Mouse (Mus musculus): Measurements from ENCODE around the gene Eid2. TPM values are rescaled to one million over a fixed set of nuclear protein-coding genes. Genes with fewer than 3 reads are reported as not detected.

The Eid2 gene
- polyA plus RNA-seq (2017; shearing (Covaris generic)) = 6.6 TPM

GRCm38 (mm10) chr7:28267129-28268041 is at the start of gene Eid2:
TSS of gene Eid2 (plus strand) at chr7:28267881.

DNA sequence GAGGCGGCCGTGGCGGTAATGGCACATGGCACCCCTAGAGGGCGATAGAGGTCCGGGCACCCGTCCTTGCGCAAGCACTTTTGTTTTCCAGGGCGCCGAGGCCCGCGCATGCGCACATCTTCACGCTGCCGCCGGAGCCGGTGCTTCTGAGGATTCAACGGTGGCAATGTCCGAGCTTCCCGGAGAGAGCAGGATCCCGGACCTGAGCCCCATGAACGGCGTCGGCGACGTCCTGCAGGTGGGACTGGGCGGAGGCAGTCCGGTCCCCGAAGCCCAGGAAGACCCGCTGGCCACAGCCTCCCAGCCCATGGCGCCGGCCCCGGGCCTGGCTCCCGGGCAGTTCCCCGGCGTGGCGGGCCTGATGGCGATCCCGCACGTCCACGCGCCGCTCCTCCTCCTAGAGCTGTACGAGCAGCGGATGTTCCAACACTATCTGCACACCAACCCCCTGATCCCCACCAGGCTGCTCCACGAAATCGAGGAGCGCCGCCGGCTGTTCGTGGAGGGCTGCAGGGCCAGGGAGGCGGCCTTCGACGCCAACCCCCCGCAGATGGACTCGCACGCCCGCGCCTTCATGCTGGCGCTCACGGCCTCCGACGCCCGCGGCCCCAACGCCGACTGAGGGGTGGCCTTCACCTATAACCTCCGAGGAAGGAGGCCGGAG is 10.1 kb downstream of the Eid2 start, which contains the start of gene Eid2b:
Gene Eid2b, plus strand, starts transcription at position 125 of the 664 bp plus-strand sequence.

GRCm38 (mm10) chr7:28290638-28291590 is 23.2 kb downstream of the Eid2 start, which contains the start of gene Selenov:
TSS of gene Selenov (minus strand) at chr7:28291186.

GRCm38 (mm10) chr7:28301616-28302433 is 34.1 kb downstream of the Eid2 start, which contains the start of gene Dll3:
TSS of gene Dll3 (minus strand) at chr7:28302238.

DNA sequence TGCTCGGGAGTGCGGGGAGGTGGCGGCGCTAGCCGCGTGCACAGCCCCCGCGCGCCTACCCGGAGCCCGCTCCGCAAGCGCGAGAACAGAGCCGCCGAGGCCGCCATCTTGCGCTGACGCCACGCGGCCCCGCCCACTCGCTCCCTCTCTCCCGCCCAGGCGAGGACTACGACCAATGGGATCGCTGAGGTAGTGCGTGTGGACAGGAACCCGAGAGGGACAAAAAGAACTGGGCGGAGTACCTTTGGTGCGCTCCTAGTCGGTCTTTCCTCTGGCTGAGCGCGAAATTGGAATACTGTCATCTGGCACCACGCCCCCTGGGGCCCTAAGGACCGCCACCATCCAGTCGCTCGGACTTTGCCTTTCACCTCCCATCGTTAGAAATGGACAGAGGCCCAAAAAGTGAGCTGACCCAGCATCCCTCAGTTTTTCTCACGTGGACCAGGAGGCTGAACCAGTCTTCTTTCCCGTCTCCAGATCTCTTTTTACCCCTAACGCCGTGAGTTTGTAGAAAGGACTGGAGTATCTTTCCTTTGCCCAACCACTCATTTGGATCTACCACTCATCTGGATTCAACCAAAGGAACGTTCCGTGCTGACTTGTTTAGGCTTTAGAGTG is 44.4 kb downstream of the Eid2 start, which contains the start of gene Timm50:
Gene Timm50, minus strand, starts transcription at position 147 of the 618 bp plus-strand sequence.

Other genes with a start within 250 kb of the Eid2 start
- 174 TPM for gene Psmc4, start 217.8 kb upstream of the Eid2 start, polyA plus RNA-seq (2017; shearing (Covaris generic))
- not detected for gene Fcgbp, start 196.6 kb upstream of the Eid2 start, polyA plus RNA-seq (2017; shearing (Covaris generic))
- gene 9530053A07Rik, start 138.4 kb upstream of the Eid2 start, polyA plus RNA-seq (2017; shearing (Covaris generic)) = not detected
- gene Fbl, start 98.2 kb upstream of the Eid2 start, polyA plus RNA-seq (2017; shearing (Covaris generic)) = 228 TPM
- gene Dyrk1b, start 88.4 kb upstream of the Eid2 start, polyA plus RNA-seq (2017; shearing (Covaris generic)) = 10.3 TPM
- gene Eid2b, start 9.9 kb downstream of the Eid2 start, polyA plus RNA-seq (2017; shearing (Covaris generic)) = 3.7 TPM
- not detected for gene Selenov, start 23.3 kb downstream of the Eid2 start, polyA plus RNA-seq (2017; shearing (Covaris generic))
- gene Dll3, start 34.4 kb downstream of the Eid2 start, polyA plus RNA-seq (2017; shearing (Covaris generic)) = not detected
- 55.8 TPM for gene Timm50, start 44.2 kb downstream of the Eid2 start, polyA plus RNA-seq (2017; shearing (Covaris generic))
- gene Supt5, start 70.9 kb downstream of the Eid2 start, polyA plus RNA-seq (2017; shearing (Covaris generic)) = 213 TPM
- 983 TPM for gene Rps16, start 82.8 kb downstream of the Eid2 start, polyA plus RNA-seq (2017; shearing (Covaris generic))
- gene Plekhg2, start 104.7 kb downstream of the Eid2 start, polyA plus RNA-seq (2017; shearing (Covaris generic)) = 48.9 TPM
- gene Zfp36, start 112.4 kb downstream of the Eid2 start, polyA plus RNA-seq (2017; shearing (Covaris generic)) = 189 TPM
- gene Med29, start 124.8 kb downstream of the Eid2 start, polyA plus RNA-seq (2017; shearing (Covaris generic)) = 23.0 TPM
- 170 TPM for gene Paf1, start 125.1 kb downstream of the Eid2 start, polyA plus RNA-seq (2017; shearing (Covaris generic))
- gene Gmfg, start 169.6 kb downstream of the Eid2 start, polyA plus RNA-seq (2017; shearing (Covaris generic)) = 436 TPM
- gene Lrfn1, start 184.1 kb downstream of the Eid2 start, polyA plus RNA-seq (2017; shearing (Covaris generic)) = 2.3 TPM
- not detected for gene Ifnl2, start 242.6 kb downstream of the Eid2 start, polyA plus RNA-seq (2017; shearing (Covaris generic))